Mouse (Mus musculus): ENCODE measurements around the gene Epm2aip1.

DNA sequence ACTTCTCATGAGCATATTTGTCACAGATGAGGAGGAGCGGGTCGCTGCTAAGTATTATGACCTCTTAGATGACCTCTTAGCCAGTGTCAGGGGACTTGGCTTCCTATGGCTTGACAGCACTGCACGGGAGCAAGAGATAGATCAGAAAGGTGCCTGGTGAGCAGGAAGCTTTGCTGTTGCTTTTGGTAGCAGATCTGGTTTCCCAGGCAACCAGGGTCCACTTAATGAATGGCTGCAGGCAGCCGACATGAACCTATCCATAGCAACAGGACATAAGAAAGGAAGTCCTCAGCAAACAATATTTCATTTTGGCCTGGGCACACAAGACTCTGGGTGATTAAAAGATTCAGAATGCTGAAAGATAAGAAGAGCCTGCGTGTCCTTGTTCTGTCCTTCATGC lies 13.9 kb downstream of the Epm2aip1 start:
- TF ChIP-seq CTCF (IDR thresholded peaks at IDR 0.05; ENCODE audit: insufficient read depth, low read depth, low read length) (no peak), POLR2A (IDR thresholded peaks at IDR 0.05; ENCODE audit: insufficient read depth, low read depth, low read length) (no peak)
